Mouse (Mus musculus) thymus, adult 2 months (tissue): ENCODE results near the gene Gmeb1. TPM values are rescaled to one million over a fixed set of nuclear protein-coding genes. Genes with fewer than 3 reads are reported as not detected.
A peak's percentile ranks its signal among the peaks of the same experiment; 100 is the strongest.

ENCODE experiments used
- DNase-seq: peaks from one replicate; pipeline ENCODE4 v3.0.0; 2021
- H3K27ac ChIP-seq: fragments of 200-500 bp; 2 replicates; pipeline ENCODE4 v1.5.1; 2012; ENCODE audit warnings: low read length, control low read depth; ENCODE audit not compliant: control insufficient read depth, insufficient read depth
- H3K27me3 ChIP-seq: fragments of 200-500 bp; 2 replicates; pipeline ENCODE4 v1.6.1; 2012; ENCODE audit warnings: mild to moderate bottlenecking, low read length, moderate library complexity, mixed read lengths; ENCODE audit not compliant: control insufficient read depth, insufficient read depth
- H3K36me3 ChIP-seq: fragments of 200-500 bp; 2 replicates; pipeline ENCODE4 v1.6.1; 2012; ENCODE audit warnings: mild to moderate bottlenecking, low read length, moderate library complexity; ENCODE audit not compliant: control insufficient read depth, insufficient read depth
- H3K4me1 ChIP-seq: fragments of 200-500 bp; replicated peaks from 2 replicates; pipeline ENCODE4 v1.6.1; 2012; ENCODE audit warnings: low read length; ENCODE audit not compliant: control insufficient read depth, insufficient read depth
- H3K4me3 ChIP-seq: fragments of 200-500 bp; 2 replicates; pipeline ENCODE4 v1.5.1; 2012; ENCODE audit warnings: mild to moderate bottlenecking, low read length, control low read depth, moderate library complexity; ENCODE audit not compliant: control insufficient read depth, insufficient read depth
- CTCF ChIP-seq: fragments of 200-500 bp; IDR thresholded peaks from 2 replicates; pipeline ENCODE4 v1.5.1; 2012; ENCODE audit warnings: mild to moderate bottlenecking, control low read depth, low read length, moderate library complexity, borderline replicate concordance; ENCODE audit not compliant: control insufficient read depth, poor library complexity, insufficient read depth; ENCODE audit errors: extremely low read depth
- POLR2A ChIP-seq: fragments of 200-500 bp; IDR thresholded peaks from 2 replicates; pipeline ENCODE4 v1.6.1; 2012; ENCODE audit warnings: mild to moderate bottlenecking, low read length, control low read depth, moderate library complexity; ENCODE audit not compliant: control insufficient read depth, poor library complexity, insufficient read depth; ENCODE audit errors: extremely low read depth
- WGBS: fragments of 180-500 bp; shearing (Covaris S2); methylation state at CpG from one replicate; pipeline ENCODE4 v1.1.7; 2018; 5-methylcytosine and 5-hydroxymethylcytosine counted together
- polyA plus RNA-seq: library from polyadenylated mRNA; depleted of rRNA; stranded (reverse); fragments of >200 nt; gene quantifications from 2 replicates; pipeline ENCODE4 v1.2.3, GENCODE M21; 2012

Gene Gmeb1
- polyA plus RNA-seq, 1 experiment = 47.5 TPM

DNA sequence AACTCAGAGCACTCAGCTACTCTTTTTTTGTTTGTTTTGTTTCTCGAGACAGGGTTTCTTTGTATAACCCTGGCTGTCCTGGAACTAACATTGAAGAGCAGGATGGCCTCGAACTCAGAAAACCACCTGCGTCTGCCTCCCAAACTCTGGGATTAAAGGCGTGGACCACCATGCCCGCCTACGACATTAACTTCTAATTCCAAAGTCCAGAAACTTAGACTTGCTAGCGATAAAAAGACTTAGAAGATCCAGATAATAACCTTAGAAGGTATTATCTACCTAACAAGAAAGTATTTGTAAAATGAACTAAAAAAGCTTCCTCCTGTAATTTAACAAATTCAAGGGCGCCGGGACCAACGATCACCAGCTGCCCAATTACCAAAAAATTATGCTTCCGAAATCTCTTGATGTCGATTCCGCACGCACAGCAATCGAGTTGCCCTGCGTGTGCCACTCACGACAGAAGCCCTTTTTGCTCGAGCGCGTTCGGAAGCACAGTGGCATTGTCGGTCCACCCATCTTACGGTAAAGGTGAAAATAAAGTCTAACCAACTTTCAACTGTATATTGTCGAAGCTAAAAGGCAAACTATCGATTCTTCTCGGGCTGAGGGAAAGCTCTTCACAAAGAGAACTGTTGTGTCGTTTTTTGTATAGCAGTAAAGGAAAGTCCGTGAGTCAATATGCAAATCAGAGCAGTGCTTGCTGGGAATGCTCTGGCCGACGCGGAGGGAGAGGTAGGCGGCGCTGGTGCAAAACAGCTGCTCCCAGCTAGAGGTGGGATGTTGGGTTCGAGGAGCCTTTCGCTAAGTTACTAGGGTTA lies 8.5 kb upstream of the Gmeb1 start:
- peak; percentile 83 for DNase-seq
- Histone ChIP-seq H3K4me1 (0 out of 2 replicates have a peak, but pooled peaks cover 3% of the 10 kb centered on the region), H3K36me3 (no peaks in the 10 kb centered on the region), H3K27me3 (no peaks in the 10 kb centered on the region), H3K27ac (peak overlapping the region; percentile 79), H3K4me3 (no peak overlapping the region)
- under 1% methylated on average over 35 of the region's 35 CpGs for WGBS
- peak; percentile 99 for TF ChIP-seq POLR2A
- TF ChIP-seq CTCF = no peak

DNA sequence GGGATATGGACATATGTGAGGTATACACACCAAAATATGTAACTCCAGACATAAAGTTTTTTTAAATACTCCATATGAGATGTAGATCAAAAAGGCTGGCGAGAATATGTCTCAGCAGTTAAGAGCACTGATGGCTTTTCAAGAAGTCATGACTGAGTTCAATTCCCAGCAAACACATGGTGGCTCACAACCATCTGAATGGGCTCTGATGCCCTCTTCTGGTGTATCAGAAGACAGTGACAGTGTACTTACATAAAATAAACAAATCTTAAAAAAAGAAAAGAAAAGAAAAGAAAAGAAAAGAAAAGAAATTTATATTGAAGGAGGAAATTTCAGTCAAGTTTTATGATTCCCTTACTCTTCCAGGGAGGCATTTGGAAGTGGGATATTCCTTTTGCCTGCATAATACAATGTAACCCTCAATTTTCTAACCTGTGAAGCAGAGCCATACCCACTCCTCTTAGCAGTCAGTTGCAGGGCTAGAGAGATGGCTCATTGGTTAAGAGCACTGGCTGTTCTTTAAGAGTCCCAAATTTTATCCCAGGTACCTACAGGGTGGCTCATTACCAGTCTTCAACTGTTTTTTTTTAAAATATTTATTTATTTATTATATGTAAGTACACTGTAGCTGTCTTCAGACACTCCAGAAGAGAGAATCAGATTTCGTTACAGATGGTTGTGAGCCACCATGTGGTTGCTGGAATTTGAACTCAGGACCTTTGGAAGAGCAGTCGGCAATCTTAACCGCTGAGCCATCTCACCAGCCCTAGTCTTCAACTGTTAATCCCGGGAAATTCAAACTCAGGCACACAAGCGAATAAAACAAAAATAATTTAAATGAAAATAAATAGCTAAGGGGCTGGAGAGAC lies 7.7 kb upstream of the Gmeb1 start:
- H3K27ac ChIP-seq = peak overlapping the region; percentile 38; the same call in 1 of the 2 replicates
- H3K27me3 ChIP-seq = no peaks in the 10 kb centered on the region
- WGBS = 10% methylated on average over 6 of the region's 6 CpGs
- 0 out of 2 replicates have a peak, but pooled peaks cover 3% of the 10 kb centered on the region for H3K4me1 ChIP-seq
- DNase-seq = no peak
- no peak overlapping the region for H3K4me3 ChIP-seq
- H3K36me3 ChIP-seq = no peaks in the 10 kb centered on the region
- TF ChIP-seq POLR2A = no peak

DNA sequence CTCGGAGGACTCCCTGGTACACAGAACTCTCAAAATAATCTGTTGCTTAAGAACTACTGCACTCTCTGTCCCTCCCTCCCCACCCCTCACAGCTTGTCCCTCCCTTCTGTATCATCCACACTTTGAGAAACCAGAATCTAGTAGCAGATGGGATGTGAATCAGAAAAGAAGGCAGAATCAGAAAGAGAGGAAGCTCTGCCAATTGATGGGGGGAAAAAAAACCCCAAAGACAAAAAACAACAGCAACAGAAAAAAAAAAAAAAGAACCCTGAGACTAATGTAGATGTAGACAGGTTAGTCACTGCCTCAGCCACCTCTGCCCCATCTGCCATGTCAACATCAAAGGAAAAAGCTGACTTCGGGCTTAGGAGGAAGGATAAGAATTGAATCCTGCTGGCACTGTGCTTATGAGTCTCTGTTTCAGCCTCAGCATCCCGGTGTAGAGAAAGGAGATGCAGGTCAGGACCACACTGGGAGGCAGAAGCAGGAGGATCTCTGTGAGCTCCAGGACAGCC lies 5.5 kb upstream of the Gmeb1 start:
- H3K36me3 ChIP-seq = no peaks in the 10 kb centered on the region
- no peak overlapping the region for H3K4me3 ChIP-seq
- no peaks in the 10 kb centered on the region for H3K27me3 ChIP-seq
- 88% methylated on average over 3 of the region's 3 CpGs for WGBS
- TF ChIP-seq POLR2A (no peak), CTCF (no peak)
- no peak for DNase-seq
- H3K27ac ChIP-seq = no peak overlapping the region
- peaks cover 8% of the 10 kb centered on the region for H3K4me1 ChIP-seq

DNA sequence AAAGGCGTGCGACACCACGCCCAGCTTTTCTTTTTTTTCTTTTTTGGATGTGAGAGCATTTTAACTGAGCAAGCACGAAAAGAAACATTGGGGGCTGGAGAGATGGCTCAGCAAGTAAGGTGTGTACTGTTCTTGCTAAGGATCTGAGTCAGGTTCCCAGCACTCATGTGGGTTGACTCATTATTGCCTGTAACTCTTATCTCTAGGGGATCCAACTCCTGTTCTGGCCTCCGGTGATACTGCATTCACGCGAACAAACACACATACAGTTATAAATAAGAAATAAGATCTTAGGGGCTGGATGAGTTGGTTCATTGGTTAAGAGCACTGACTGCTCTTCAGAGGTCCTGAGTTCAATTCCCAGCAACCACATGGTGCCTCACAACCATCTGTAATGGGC lies 1.9 kb upstream of the Gmeb1 start:
- 98% methylated on average over 7 of the region's 7 CpGs for WGBS
- no peaks in the 10 kb centered on the region for H3K36me3 ChIP-seq
- no peaks in the 10 kb centered on the region for H3K27me3 ChIP-seq
- peaks cover 5% of the 10 kb centered on the region for H3K4me1 ChIP-seq
- H3K4me3 ChIP-seq = no peak overlapping the region
- H3K27ac ChIP-seq = no peak overlapping the region
- no peak for DNase-seq
- no peak for TF ChIP-seq CTCF
- TF ChIP-seq POLR2A = no peak

DNA sequence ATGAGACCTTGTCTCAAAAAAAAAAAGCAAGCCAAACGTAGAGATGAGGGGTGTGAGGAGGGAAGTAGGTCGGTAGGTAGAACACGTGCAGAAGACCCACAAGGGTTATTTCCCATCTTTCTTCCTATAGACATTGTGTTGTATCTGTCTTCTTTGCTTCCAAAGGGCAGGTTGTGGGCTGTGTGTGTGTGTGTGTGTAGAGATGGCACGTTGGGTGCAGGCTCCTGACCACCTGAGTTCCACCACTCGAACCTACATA lies 885 bp upstream of the Gmeb1 start:
- peaks cover 5% of the 10 kb centered on the region for H3K4me1 ChIP-seq

More for the DNA sequence above, 885 bp upstream of the Gmeb1 start:
- Histone ChIP-seq H3K27ac (no peak overlapping the region; the same call in 1 of the 2 replicates), H3K4me3 (no peak overlapping the region), H3K27me3 (no peaks in the 10 kb centered on the region), H3K36me3 (no peaks in the 10 kb centered on the region)
- WGBS = 20% methylated on average over 5 of the region's 5 CpGs
- TF ChIP-seq CTCF (no peak), POLR2A (no peak)
- DNase-seq = no peak
